Mouse (Mus musculus): ENCODE data around the gene Pros1. TPM values are rescaled to one million over a fixed set of nuclear protein-coding genes. Genes with fewer than 3 reads are reported as not detected.

Gene Pros1
- polyA plus RNA-seq, 1 experiment from 2014 or later: 12.6 TPM

DNA sequence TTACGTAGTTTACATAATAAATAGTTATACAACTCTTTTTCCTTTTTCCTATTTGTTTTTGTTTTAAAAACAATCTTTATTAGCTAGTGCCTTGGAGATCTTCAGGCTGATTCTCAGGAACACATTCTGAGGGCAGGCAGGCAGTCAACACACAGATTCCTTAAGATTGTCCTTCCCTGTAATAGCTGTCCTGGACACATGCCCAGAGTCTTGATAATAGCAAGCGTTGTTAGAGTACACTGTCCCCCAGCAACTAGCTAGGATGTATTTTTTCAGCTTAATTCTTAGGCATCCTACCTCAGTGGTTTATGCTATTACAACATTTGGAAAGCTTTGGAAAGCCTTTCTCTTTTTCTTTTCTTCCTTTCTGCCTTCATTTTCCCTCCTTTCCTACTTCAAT is 58.1 kb downstream of the Pros1 start:
- no peak for ATAC-seq (ENCODE audit: low read depth)
- 74% methylated on average over 2 of the region's 2 CpGs for WGBS (ENCODE audit: insufficient replicate concordance)
- Histone ChIP-seq H3K4me2 (ENCODE audit: low read depth, low read length) (no peak overlapping the region), H3K36me3 (ENCODE audit: control insufficient read depth, insufficient read depth) (no peaks in the 10 kb centered on the region), H3K27me3 (ENCODE audit: control insufficient read depth, insufficient read depth, low read depth, low read length) (no peaks in the 10 kb centered on the region), H3K9me3 (replicated peaks; ENCODE audit: control insufficient read depth, low read length) (no peaks in the 10 kb centered on the region), H3K27ac (ENCODE audit: low read length) (no peak overlapping the region), H3K4me3 (ENCODE audit: low read depth, low read length) (no peak overlapping the region), H3K4me1 (ENCODE audit: control insufficient read depth, low read depth, low read length) (no peaks in the 10 kb centered on the region), H3K9ac (ENCODE audit: low read depth, low read length) (no peak overlapping the region)

- no peak overlapping the region for H3K9ac ChIP-seq (ENCODE audit: low read depth, low read length)
- H3K36me3 ChIP-seq (ENCODE audit: control insufficient read depth, insufficient read depth): no peaks in the 10 kb centered on the region
- H3K4me1 ChIP-seq (ENCODE audit: control insufficient read depth, low read depth, low read length): no peaks in the 10 kb centered on the region
- no peak overlapping the region for H3K4me3 ChIP-seq (ENCODE audit: low read depth, low read length)
- no peak overlapping the region for H3K4me2 ChIP-seq (ENCODE audit: low read depth, low read length)
- no peak for ATAC-seq (ENCODE audit: low read depth)
- no peaks in the 10 kb centered on the region for H3K9me3 ChIP-seq (replicated peaks; ENCODE audit: control insufficient read depth, low read length)
- H3K27me3 ChIP-seq (ENCODE audit: control insufficient read depth, insufficient read depth, low read depth, low read length): no peaks in the 10 kb centered on the region
- WGBS (ENCODE audit: insufficient replicate concordance): 69% methylated on average over 5 of the region's 5 CpGs
- no peak overlapping the region for H3K27ac ChIP-seq (ENCODE audit: low read length)
These were observed 61.4 kb downstream of the Pros1 start for GRCm38 (mm10) chr16:62915530-62915929.

DNA sequence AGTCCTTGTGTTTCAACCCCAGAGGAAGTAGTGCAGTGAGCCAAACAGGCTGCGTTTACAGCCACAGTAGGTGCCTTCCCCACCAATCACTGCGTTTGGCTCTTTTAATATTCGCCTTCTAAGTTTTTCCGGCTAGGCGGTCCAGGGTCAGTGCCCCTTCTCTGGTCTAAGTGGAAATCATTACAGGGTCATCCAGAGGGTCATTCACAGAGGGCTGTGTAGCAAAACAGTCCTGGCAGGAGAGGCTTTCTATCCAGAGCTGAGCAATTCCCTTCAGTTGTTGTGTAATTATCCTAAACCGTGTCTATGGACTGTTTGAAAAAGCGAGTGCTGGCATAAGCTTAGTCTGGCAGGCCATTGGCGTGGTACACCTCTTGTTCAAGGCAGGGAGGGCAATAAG is 68.1 kb downstream of the Pros1 start:
- no peaks in the 10 kb centered on the region for H3K4me1 ChIP-seq (ENCODE audit: control insufficient read depth, low read depth, low read length)
- ATAC-seq (ENCODE audit: low read depth): peak; percentile 72
- no peak overlapping the region for H3K27ac ChIP-seq (ENCODE audit: low read length)
- no peaks in the 10 kb centered on the region for H3K9me3 ChIP-seq (replicated peaks; ENCODE audit: control insufficient read depth, low read length)
- H3K4me3 ChIP-seq (ENCODE audit: low read depth, low read length): no peak overlapping the region
- H3K27me3 ChIP-seq (ENCODE audit: control insufficient read depth, insufficient read depth, low read depth, low read length): no peaks in the 10 kb centered on the region
- no peak overlapping the region for H3K9ac ChIP-seq (ENCODE audit: low read depth, low read length)
- H3K36me3 ChIP-seq (ENCODE audit: control insufficient read depth, insufficient read depth): no peaks in the 10 kb centered on the region
- 53% methylated on average over 8 of the region's 8 CpGs for WGBS (ENCODE audit: insufficient replicate concordance)
- H3K4me2 ChIP-seq (ENCODE audit: low read depth, low read length): no peak overlapping the region

- Histone ChIP-seq H3K4me1 (ENCODE audit: control insufficient read depth, low read depth, low read length) (no peaks in the 10 kb centered on the region), H3K4me3 (ENCODE audit: low read depth, low read length) (no peak overlapping the region), H3K27me3 (ENCODE audit: control insufficient read depth, insufficient read depth, low read depth, low read length) (no peaks in the 10 kb centered on the region), H3K9me3 (replicated peaks; ENCODE audit: control insufficient read depth, low read length) (no peaks in the 10 kb centered on the region), H3K27ac (ENCODE audit: low read length) (no peak overlapping the region), H3K9ac (ENCODE audit: low read depth, low read length) (no peak overlapping the region), H3K4me2 (ENCODE audit: low read depth, low read length) (no peak overlapping the region), H3K36me3 (ENCODE audit: control insufficient read depth, insufficient read depth) (no peaks in the 10 kb centered on the region)
- no peak for ATAC-seq (ENCODE audit: low read depth)
- WGBS (ENCODE audit: insufficient replicate concordance): 58% methylated on average over 6 of the region's 6 CpGs
These were observed 77.2 kb downstream of the Pros1 start for GRCm38 (mm10) chr16:62931341-62931740.

DNA sequence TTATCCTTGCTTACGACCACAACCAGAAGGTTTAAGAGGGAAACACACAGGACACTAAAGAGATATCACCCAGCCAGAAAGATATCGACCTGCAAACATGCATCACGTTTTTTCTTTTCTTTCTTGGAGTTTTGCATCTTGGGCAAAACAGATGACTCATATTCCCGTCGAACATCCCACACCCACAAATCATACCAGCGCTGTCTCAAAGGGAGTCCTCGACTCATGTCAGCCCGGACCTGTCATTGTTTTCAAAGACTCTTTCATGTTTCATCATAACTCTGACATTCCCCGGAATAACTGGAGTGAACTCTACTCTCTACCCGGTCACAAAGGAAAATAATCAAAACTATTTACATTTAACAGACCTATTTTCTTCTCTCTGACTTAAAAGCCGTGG is 82.2 kb downstream of the Pros1 start:
- H3K4me1 ChIP-seq (ENCODE audit: control insufficient read depth, low read depth, low read length): no peaks in the 10 kb centered on the region
- no peak for ATAC-seq (ENCODE audit: low read depth)
- WGBS (ENCODE audit: insufficient replicate concordance): 60% methylated on average over 11 of the region's 11 CpGs
- no peaks in the 10 kb centered on the region for H3K36me3 ChIP-seq (ENCODE audit: control insufficient read depth, insufficient read depth)
- no peaks in the 10 kb centered on the region for H3K27me3 ChIP-seq (ENCODE audit: control insufficient read depth, insufficient read depth, low read depth, low read length)
- no peak overlapping the region for H3K27ac ChIP-seq (ENCODE audit: low read length)
- H3K9me3 ChIP-seq (replicated peaks; ENCODE audit: control insufficient read depth, low read length): no peaks in the 10 kb centered on the region
- H3K9ac ChIP-seq (ENCODE audit: low read depth, low read length): no peak overlapping the region
- H3K4me2 ChIP-seq (ENCODE audit: low read depth, low read length): no peak overlapping the region
- no peak overlapping the region for H3K4me3 ChIP-seq (ENCODE audit: low read depth, low read length)

- H3K27me3 ChIP-seq (ENCODE audit: control insufficient read depth, insufficient read depth, low read depth, low read length): no peaks in the 10 kb centered on the region
- no peak overlapping the region for H3K4me3 ChIP-seq (ENCODE audit: low read depth, low read length)
- peak overlapping the region; percentile 46 for H3K4me2 ChIP-seq (ENCODE audit: low read depth, low read length)
- H3K9ac ChIP-seq (ENCODE audit: low read depth, low read length): no peak overlapping the region
- H3K36me3 ChIP-seq (ENCODE audit: control insufficient read depth, insufficient read depth): no peaks in the 10 kb centered on the region
- no peak overlapping the region for H3K27ac ChIP-seq (ENCODE audit: low read length)
- no peaks in the 10 kb centered on the region for H3K4me1 ChIP-seq (ENCODE audit: control insufficient read depth, low read depth, low read length)
- 16% methylated on average over 16 of the region's 16 CpGs for WGBS (ENCODE audit: insufficient replicate concordance)
- no peaks in the 10 kb centered on the region for H3K9me3 ChIP-seq (replicated peaks; ENCODE audit: control insufficient read depth, low read length)
- ATAC-seq (ENCODE audit: low read depth): no peak
These were observed 86.4 kb downstream of the Pros1 start for GRCm38 (mm10) chr16:62940388-62941003.

DNA sequence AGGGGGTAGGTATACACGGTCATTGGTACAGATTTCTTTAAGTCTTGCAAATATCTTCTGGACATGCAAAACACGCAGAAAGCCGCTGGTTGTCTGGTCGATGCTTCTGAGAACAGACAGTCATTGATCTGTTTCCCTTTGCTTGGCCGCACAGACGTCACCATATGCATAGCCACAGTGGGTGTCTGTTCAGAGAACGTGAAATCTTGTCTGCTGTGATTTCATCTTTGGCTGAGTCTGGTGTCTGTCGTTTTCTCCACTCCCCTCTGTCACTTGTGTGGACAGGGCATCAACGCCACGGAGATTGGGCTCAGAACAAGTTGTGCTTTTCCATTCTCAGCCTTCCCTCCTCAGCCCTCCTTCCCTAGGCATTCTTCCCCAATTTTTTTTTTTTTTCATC is 87.7 kb downstream of the Pros1 start:
- Histone ChIP-seq H3K27me3 (ENCODE audit: control insufficient read depth, insufficient read depth, low read depth, low read length) (no peaks in the 10 kb centered on the region), H3K36me3 (ENCODE audit: control insufficient read depth, insufficient read depth) (no peaks in the 10 kb centered on the region), H3K4me1 (ENCODE audit: control insufficient read depth, low read depth, low read length) (no peaks in the 10 kb centered on the region), H3K9me3 (replicated peaks; ENCODE audit: control insufficient read depth, low read length) (no peaks in the 10 kb centered on the region), H3K27ac (ENCODE audit: low read length) (no peak overlapping the region), H3K4me2 (ENCODE audit: low read depth, low read length) (no peak overlapping the region), H3K9ac (ENCODE audit: low read depth, low read length) (no peak overlapping the region), H3K4me3 (ENCODE audit: low read depth, low read length) (no peak overlapping the region)
- no peak for ATAC-seq (ENCODE audit: low read depth)
- WGBS (ENCODE audit: insufficient replicate concordance): 72% methylated on average over 10 of the region's 10 CpGs

- no peak overlapping the region for H3K4me2 ChIP-seq (ENCODE audit: low read depth, low read length)
- no peaks in the 10 kb centered on the region for H3K27me3 ChIP-seq (ENCODE audit: control insufficient read depth, insufficient read depth, low read depth, low read length)
- no peaks in the 10 kb centered on the region for H3K36me3 ChIP-seq (ENCODE audit: control insufficient read depth, insufficient read depth)
- no peak for ATAC-seq (ENCODE audit: low read depth)
- no peaks in the 10 kb centered on the region for H3K9me3 ChIP-seq (replicated peaks; ENCODE audit: control insufficient read depth, low read length)
- no peak overlapping the region for H3K9ac ChIP-seq (ENCODE audit: low read depth, low read length)
- H3K4me1 ChIP-seq (ENCODE audit: control insufficient read depth, low read depth, low read length): no peaks in the 10 kb centered on the region
- WGBS (ENCODE audit: insufficient replicate concordance): 63% methylated on average over 16 of the region's 16 CpGs
- no peak overlapping the region for H3K27ac ChIP-seq (ENCODE audit: low read length)
- H3K4me3 ChIP-seq (ENCODE audit: low read depth, low read length): no peak overlapping the region
These were observed 88.6 kb downstream of the Pros1 start for GRCm38 (mm10) chr16:62942418-62943410.

GRCm38 (mm10) chr16:62958485-62958884 is 104.4 kb downstream of the Pros1 start:
- H3K4me2 ChIP-seq (ENCODE audit: low read depth, low read length): no peak overlapping the region
- WGBS (ENCODE audit: insufficient replicate concordance): 70% methylated on average over 4 of the region's 4 CpGs
- no peaks in the 10 kb centered on the region for H3K4me1 ChIP-seq (ENCODE audit: control insufficient read depth, low read depth, low read length)
- H3K9me3 ChIP-seq (replicated peaks; ENCODE audit: control insufficient read depth, low read length): no peaks in the 10 kb centered on the region
- H3K4me3 ChIP-seq (ENCODE audit: low read depth, low read length): no peak overlapping the region
- no peaks in the 10 kb centered on the region for H3K27me3 ChIP-seq (ENCODE audit: control insufficient read depth, insufficient read depth, low read depth, low read length)
- H3K27ac ChIP-seq (ENCODE audit: low read length): no peak overlapping the region
- H3K36me3 ChIP-seq (ENCODE audit: control insufficient read depth, insufficient read depth): no peaks in the 10 kb centered on the region
- H3K9ac ChIP-seq (ENCODE audit: low read depth, low read length): no peak overlapping the region
- ATAC-seq (ENCODE audit: low read depth): no peak

All from liver, embryonic 16.5 days (tissue).